Mouse (Mus musculus) midbrain, embryonic 14.5 days (tissue): ENCODE data around the gene Vmn1r169. TPM values are rescaled to one million over a fixed set of nuclear protein-coding genes. Genes with fewer than 3 reads are reported as not detected.
"Not testable (repeated sequence)": the region's sequence is repeated elsewhere in the genome, so short reads cannot be mapped to it uniquely, and the experiment has no call there.

ENCODE experiments used
- ATAC-seq: fragments of 200-750 bp; cut with Nextera tagmentation; 2 replicates; pipeline ENCODE4 v1.8.0; 2017; ENCODE audit warnings: moderate number of reproducible peaks, moderate library complexity; ENCODE audit not compliant: low FRiP score, low TSS enrichment
- DNase-seq: peaks from one replicate; pipeline ENCODE4 v3.0.0-alpha.2; 2015
- H3K27ac ChIP-seq: fragments of 300-500 bp; sonication (generic); replicated peaks from 2 replicates; pipeline ENCODE4 v1.5.1; 2014; ENCODE audit warnings: mild to moderate bottlenecking, low read depth, low read length, moderate library complexity
- H3K27me3 ChIP-seq: fragments of 300-500 bp; sonication (generic); 2 replicates; pipeline ENCODE4 v1.6.1; 2014; ENCODE audit warnings: low read length, control low read depth, mixed read lengths; ENCODE audit not compliant: control insufficient read depth, insufficient read depth
- H3K36me3 ChIP-seq: fragments of 300-500 bp; sonication (generic); 2 replicates; pipeline ENCODE4 v1.6.1; 2014; ENCODE audit warnings: low read length, control low read depth; ENCODE audit not compliant: control insufficient read depth, insufficient read depth
- H3K4me1 ChIP-seq: fragments of 300-500 bp; sonication (generic); 2 replicates; pipeline ENCODE4 v1.6.1; 2014; ENCODE audit warnings: mild to moderate bottlenecking, antibody characterized with exemption, low read length, control low read depth; ENCODE audit not compliant: control insufficient read depth, insufficient read depth
- H3K4me2 ChIP-seq: fragments of 300-500 bp; sonication (generic); 2 replicates; pipeline ENCODE4 v1.6.1; 2014; ENCODE audit warnings: mild to moderate bottlenecking, low read length, moderate library complexity
- H3K4me3 ChIP-seq: fragments of 300-500 bp; sonication (generic); replicated peaks from 2 replicates; pipeline ENCODE4 v1.5.1; 2014; ENCODE audit warnings: low read depth, low read length
- H3K9ac ChIP-seq: fragments of 300-500 bp; sonication (generic); replicated peaks from 2 replicates; pipeline ENCODE4 v1.6.1; 2014; ENCODE audit warnings: mild to moderate bottlenecking, low read length, moderate library complexity
- H3K9me3 ChIP-seq: fragments of 300-500 bp; sonication (generic); 2 replicates; pipeline ENCODE4 v1.6.1; 2016; ENCODE audit warnings: low read length, control low read depth, mixed read lengths; ENCODE audit not compliant: control insufficient read depth
- WGBS: fragments of 180-500 bp; shearing (Covaris S2); extraction: QIAGEN DNeasy Blood & Tissue Kit; methylation state at CpG from one replicate; pipeline ENCODE4 v1.1.7; 2014; 5-methylcytosine and 5-hydroxymethylcytosine counted together
- polyA plus RNA-seq: library from polyadenylated mRNA; unstranded; fragments of >200 nt; fragmentation: Nextera tagmentation; extraction: Ambion mirVana; gene quantifications from 2 replicates; pipeline ENCODE4 v1.2.1, GENCODE M21; 2014

Gene Vmn1r169
- not detected in 2 replicates for polyA plus RNA-seq

- not testable (repeated sequence) for H3K4me3 ChIP-seq, ATAC-seq, DNase-seq, H3K36me3 ChIP-seq, H3K4me2 ChIP-seq, H3K9ac ChIP-seq, H3K4me1 ChIP-seq, H3K9me3 ChIP-seq, H3K27ac ChIP-seq, H3K27me3 ChIP-seq
- WGBS, result 71% methylated on average over 1 of the region's 2 CpGs
These were observed at the start of gene Vmn1r169 for GRCm38 (mm10) chr7:23575226-23575625. TSS of gene Vmn1r169 (plus strand) at chr7:23575526.

GRCm38 (mm10) chr7:23539432-23539831, 35.9 kb upstream of the Vmn1r169 start, which contains the start of gene Vmn1r168:
TSS of gene Vmn1r168 (plus strand) at chr7:23539732.
- H3K36me3 ChIP-seq, H3K27ac ChIP-seq, H3K4me1 ChIP-seq, DNase-seq, ATAC-seq, H3K9me3 ChIP-seq, H3K9ac ChIP-seq, H3K27me3 ChIP-seq, H3K4me2 ChIP-seq, H3K4me3 ChIP-seq: not testable (repeated sequence)
- no CpG with 5 or more reads among the region's 1 CpGs for WGBS

- not testable (repeated sequence) for H3K36me3 ChIP-seq, H3K27ac ChIP-seq, H3K27me3 ChIP-seq, H3K9ac ChIP-seq, ATAC-seq, H3K4me2 ChIP-seq, H3K9me3 ChIP-seq, DNase-seq, H3K4me3 ChIP-seq, H3K4me1 ChIP-seq
- 39% methylated on average over 1 of the region's 1 CpGs for WGBS
These were observed 30.5 kb downstream of the Vmn1r169 start, which contains the start of gene Vmn1r170 for GRCm38 (mm10) chr7:23605875-23606274. TSS of gene Vmn1r170 (plus strand) at chr7:23606175.

Other genes with a start within 250 kb of the Vmn1r169 start
- gene Nlrp5, start 189.6 kb upstream of the Vmn1r169 start, polyA plus RNA-seq, result not detected in 2 replicates
- not detected in 2 replicates for gene Vmn1r167, start 68.3 kb upstream of the Vmn1r169 start, polyA plus RNA-seq
- gene Vmn1r168, start 35.8 kb upstream of the Vmn1r169 start, polyA plus RNA-seq, result not detected in 2 replicates
- not detected in 2 replicates for gene Vmn1r170, start 30.6 kb downstream of the Vmn1r169 start, polyA plus RNA-seq
- gene Vmn1r171, start 55.2 kb downstream of the Vmn1r169 start, polyA plus RNA-seq, result not detected in 2 replicates
- not detected in 2 replicates for gene Vmn1r172, start 82.8 kb downstream of the Vmn1r169 start, polyA plus RNA-seq
- gene Vmn1r173, start 125.2 kb downstream of the Vmn1r169 start, polyA plus RNA-seq, result not detected in 2 replicates
- not detected in 2 replicates for gene Vmn1r174, start 176.7 kb downstream of the Vmn1r169 start, polyA plus RNA-seq
- not detected in 2 replicates for gene Vmn1r175, start 235.1 kb downstream of the Vmn1r169 start, polyA plus RNA-seq